Mouse (Mus musculus): Measurements from ENCODE around the gene Tfip11. TPM values are rescaled to one million over a fixed set of nuclear protein-coding genes. Genes with fewer than 3 reads are reported as not detected.

Tfip11 gene
- polyA plus RNA-seq (2015; fragmentation: Illumina TruSeq; extraction: RNeasy Lipid Tissue Mini Kit (QIAGEN cat#74804); ENCODE audit: low read depth, low replicate concordance): 29.9 TPM

DNA sequence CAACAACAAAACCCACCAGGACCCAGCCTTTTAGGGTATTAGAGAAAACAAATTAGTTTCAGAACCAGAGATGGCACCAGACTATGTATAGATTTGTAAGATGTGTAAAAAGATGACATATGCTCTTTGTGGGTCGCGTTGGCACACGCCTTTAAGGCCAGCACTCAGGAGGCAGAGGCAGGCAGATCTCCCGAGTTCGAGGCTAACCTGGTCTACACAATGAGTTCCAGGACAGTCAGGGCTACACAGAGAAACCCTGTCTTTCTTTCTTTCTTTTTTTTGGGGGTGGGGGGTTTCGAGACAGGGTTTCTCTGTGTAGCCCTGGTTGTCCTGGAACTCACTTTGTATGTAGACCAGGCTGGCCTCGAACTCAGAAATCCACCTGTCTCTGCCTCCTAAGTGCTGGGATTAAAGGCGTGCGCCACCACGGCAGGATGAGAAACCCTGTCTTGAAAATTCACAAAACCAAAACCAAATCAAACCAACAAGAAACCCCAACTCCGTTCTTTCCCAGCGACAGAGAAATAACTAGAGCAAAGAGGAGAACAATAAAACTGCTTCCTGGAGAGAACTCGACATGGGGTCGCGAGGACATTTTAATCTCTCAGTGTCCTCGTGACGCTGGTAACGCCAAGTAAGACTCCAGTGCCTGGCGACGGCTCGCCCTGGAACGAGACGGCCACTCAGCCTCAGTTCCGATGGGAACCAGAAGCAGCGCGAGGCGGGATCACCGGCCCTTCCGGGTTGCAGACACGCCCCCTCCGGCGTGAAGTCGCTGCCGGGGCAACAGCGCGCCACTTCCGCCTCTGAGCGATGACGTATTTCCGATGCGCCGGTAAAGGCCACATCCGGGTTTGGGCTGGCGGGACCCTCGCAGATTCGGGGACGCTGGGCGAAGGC lies at the start of gene Tfip11:
Gene Tfip11, plus strand, starts transcription at position 813 of the 900 bp plus-strand sequence.

GRCm38 (mm10) chr5:112342463-112343204 lies 16.5 kb downstream of the Tfip11 start, which contains the start of the genes Srrd and Hps4:
Gene Srrd, minus strand, starts transcription at chr5:112343040.
Gene Hps4, plus strand, starts transcription at chr5:112343083.

DNA sequence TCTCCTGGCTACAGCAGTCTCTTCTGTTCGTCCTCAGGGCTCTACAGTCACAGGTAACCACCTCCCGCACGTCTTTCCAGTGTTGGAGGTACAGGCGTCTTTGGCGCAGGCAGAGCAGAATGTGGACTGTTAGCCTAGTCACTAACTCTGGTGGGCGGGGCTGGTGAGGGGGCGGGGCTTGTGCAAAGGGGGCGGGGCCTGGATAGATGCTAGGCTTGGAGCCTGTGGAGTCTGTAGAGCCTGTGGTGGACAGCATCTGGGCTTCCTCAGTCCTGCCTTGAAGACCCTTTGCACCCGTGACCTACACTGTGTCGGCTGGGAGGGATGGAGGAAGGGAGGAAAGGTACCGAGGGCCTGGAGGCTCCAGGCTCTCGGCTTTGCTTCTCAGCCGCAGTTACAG lies 29.8 kb downstream of the Tfip11 start, which contains the start of gene Gm6583:
Gene Gm6583, minus strand, starts transcription at position 124 of the 400 bp plus-strand sequence.

Other genes starting within 250 kb of the Tfip11 start
- 2.8 TPM for gene Cryba4, start 73.8 kb upstream of the Tfip11 start, polyA plus RNA-seq (2015; fragmentation: Illumina TruSeq; extraction: RNeasy Lipid Tissue Mini Kit (QIAGEN cat#74804); ENCODE audit: low read depth, low replicate concordance)
- 10.2 TPM for gene Crybb1, start 70.5 kb upstream of the Tfip11 start, polyA plus RNA-seq (2015; fragmentation: Illumina TruSeq; extraction: RNeasy Lipid Tissue Mini Kit (QIAGEN cat#74804); ENCODE audit: low read depth, low replicate concordance)
- 34.6 TPM for gene Tpst2, start 49.7 kb upstream of the Tfip11 start, polyA plus RNA-seq (2015; fragmentation: Illumina TruSeq; extraction: RNeasy Lipid Tissue Mini Kit (QIAGEN cat#74804); ENCODE audit: low read depth, low replicate concordance)
- 37.9 TPM for gene Srrd, start 16.7 kb downstream of the Tfip11 start, polyA plus RNA-seq (2015; fragmentation: Illumina TruSeq; extraction: RNeasy Lipid Tissue Mini Kit (QIAGEN cat#74804); ENCODE audit: low read depth, low replicate concordance)
- gene Hps4, start 16.7 kb downstream of the Tfip11 start, polyA plus RNA-seq (2015; fragmentation: Illumina TruSeq; extraction: RNeasy Lipid Tissue Mini Kit (QIAGEN cat#74804); ENCODE audit: low read depth, low replicate concordance): 22.1 TPM
- gene Gm6583, start 29.7 kb downstream of the Tfip11 start, polyA plus RNA-seq (2015; fragmentation: Illumina TruSeq; extraction: RNeasy Lipid Tissue Mini Kit (QIAGEN cat#74804); ENCODE audit: low read depth, low replicate concordance): 0.19 TPM
- gene Asphd2, start 68.5 kb downstream of the Tfip11 start, polyA plus RNA-seq (2015; fragmentation: Illumina TruSeq; extraction: RNeasy Lipid Tissue Mini Kit (QIAGEN cat#74804); ENCODE audit: low read depth, low replicate concordance): 105 TPM
- gene Gm6588, start 123.1 kb downstream of the Tfip11 start, polyA plus RNA-seq (2015; fragmentation: Illumina TruSeq; extraction: RNeasy Lipid Tissue Mini Kit (QIAGEN cat#74804); ENCODE audit: low read depth, low replicate concordance): not detected

All from brain, adult 10 weeks (tissue).